ENCODE assay signal across 16 mouse cellular contexts in the genomic region with DNA sequence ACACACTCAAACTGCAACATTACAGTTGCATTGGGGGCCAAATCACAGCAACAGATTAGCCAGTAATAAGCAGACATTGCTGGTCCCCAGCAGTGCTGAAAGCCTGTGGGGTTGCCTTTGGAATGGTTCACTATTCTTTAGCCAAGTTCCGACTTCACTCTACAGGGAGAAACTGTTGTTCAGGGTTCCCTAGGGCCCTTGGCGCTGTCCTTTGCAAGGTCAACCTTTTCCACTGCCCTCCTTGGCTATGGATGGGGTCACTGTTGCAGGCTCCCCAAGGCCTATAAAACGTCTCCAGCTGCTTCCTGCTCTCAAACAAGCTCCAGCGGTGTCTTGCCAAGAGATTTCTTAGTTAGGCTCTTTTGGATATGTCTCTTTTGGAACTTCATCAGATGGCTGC.
DNase-seq lines count a peak whose midpoint lies in the region; ATAC-seq lines count a peak whose summit lies in the region.
"Had no signal": no experiment of that assay in that cellular context is flagged by ENCODE, and none has a peak within 500 bp of the region (broad histone marks: within the 10 kb centered on the region; RNA-seq: fewer than 3 reads in every experiment).

No protein-coding gene starts in this region.

- H3K4me3 ChIP-seq in kidney, embryonic 16.5 days (ENCODE audit: low read length), result no peak overlapping the region
- H3K4me3 ChIP-seq: embryonic facial prominence, embryonic 13.5 days; heart, embryonic 13.5 days; hindbrain, embryonic 15.5 days; neural tube, embryonic 15.5 days had no signal

- no peaks in the 10 kb centered on the region for H3K36me3 ChIP-seq in kidney, embryonic 16.5 days (ENCODE audit: insufficient read depth, low read length)
- H3K36me3 ChIP-seq: embryonic facial prominence, embryonic 13.5 days; heart, embryonic 13.5 days; hindbrain, embryonic 15.5 days; neural tube, embryonic 15.5 days had no signal

- intact Hi-C loops in heart, postnatal 25 days (cut with DNase I), result no loop called here

- peak; percentile 32 for DNase-seq in kidney, adult 18-20 months
- peak; percentile 46 for DNase-seq in gastrocnemius, postnatal 25 days
- peak; percentile 10 for DNase-seq in heart, postnatal 25 days (ENCODE audit: low spot score)
- peak; percentile 48 to 51 for DNase-seq in kidney, postnatal 36 days
- DNase-seq in retina, embryonic 14.5 days (ENCODE audit: low spot score), result no peak
- no peak for DNase-seq in ovary, postnatal 14 days (ENCODE audit: low spot score)
- DNase-seq: cerebellum, adult 2 months; layer of hippocampus, postnatal 36 days; thymus, postnatal 14 days had no signal

- whole genome bisulfite sequencing in kidney, embryonic 16.5 days, result 40% methylated on average over 4 of the region's 4 CpGs

- H3K4me2 ChIP-seq in kidney, embryonic 16.5 days (replicated peaks; ENCODE audit: low read depth, low read length), result no peak overlapping the region
- H3K4me2 ChIP-seq: embryonic facial prominence, embryonic 13.5 days; heart, embryonic 13.5 days; hindbrain, embryonic 15.5 days; liver, embryonic 11.5 days; neural tube, embryonic 15.5 days had no signal

- ATAC-seq in kidney, embryonic 16.5 days (ENCODE audit: low FRiP score, low TSS enrichment), result no peak
- ATAC-seq: CD4-positive, CD25-positive, alpha-beta regulatory T cell, adult 4 months had no signal

- no peak overlapping the region for H3K27ac ChIP-seq in kidney, embryonic 16.5 days (ENCODE audit: low read length)
- H3K27ac ChIP-seq: embryonic facial prominence, embryonic 13.5 days; heart, embryonic 13.5 days; hindbrain, embryonic 15.5 days; neural tube, embryonic 15.5 days had no signal

- no peaks in the 10 kb centered on the region; the same call in 1 of the 2 replicates for H3K4me1 ChIP-seq in kidney, embryonic 16.5 days (ENCODE audit: insufficient read depth, low read length)
- H3K4me1 ChIP-seq: embryonic facial prominence, embryonic 13.5 days; heart, embryonic 13.5 days; hindbrain, embryonic 15.5 days; neural tube, embryonic 15.5 days had no signal

- no peaks in the 10 kb centered on the region for H3K27me3 ChIP-seq in kidney, embryonic 16.5 days (ENCODE audit: insufficient read depth, low read length)
- H3K27me3 ChIP-seq: hindbrain, embryonic 15.5 days; neural tube, embryonic 15.5 days had no signal

- H3K9ac ChIP-seq in kidney, embryonic 16.5 days (replicated peaks; ENCODE audit: low read length), result no peak overlapping the region
- H3K9ac ChIP-seq: embryonic facial prominence, embryonic 13.5 days; heart, embryonic 13.5 days; hindbrain, embryonic 15.5 days; neural tube, embryonic 15.5 days had no signal

- no peaks in the 10 kb centered on the region for H3K9me3 ChIP-seq in kidney, embryonic 16.5 days (ENCODE audit: low read length)
- H3K9me3 ChIP-seq: embryonic facial prominence, embryonic 13.5 days; heart, embryonic 13.5 days; hindbrain, embryonic 15.5 days; neural tube, embryonic 15.5 days had no signal

Comparison
In these comparisons a context has a peak if more than half of its experiments do, and no peak if none do; other contexts are left out.
1. DNase-seq: peak in kidney, adult 18-20 months (single experiment), gastrocnemius, postnatal 25 days (single experiment), heart, postnatal 25 days (single experiment) and kidney, postnatal 36 days (2 of 2); none in retina, embryonic 14.5 days (single experiment) and ovary, postnatal 14 days (single experiment).